ENCODE assay signal across 8 mouse cellular contexts in genomic region chr14:61686821-61687341, GRCm38 (mm10).
DNase-seq lines count a peak whose midpoint lies in the region; ATAC-seq and TF ChIP-seq lines count a peak whose summit lies in the region.

No protein-coding gene starts in this region.

- TF ChIP-seq POLR2A in MEL (IDR thresholded peaks at IDR 0.05; ENCODE audit: control insufficient read depth in 1 of 2, insufficient read depth in 1 of 2, low read depth in 1 of 2, low read length in 2 of 2, poor library complexity in 1 of 2), result no peak

- peaks cover 0 to 9% of the 10 kb centered on the region in 2 experiments; a peak in 2 of 4 replicates for H3K36me3 ChIP-seq in MEL (ENCODE audit: control insufficient read depth in 1 of 2, insufficient read depth in 2 of 2, low read length in 2 of 2)
- no peaks in the 10 kb centered on the region for H3K36me3 ChIP-seq in embryonic facial prominence, embryonic 12.5 days
- no peaks in the 10 kb centered on the region for H3K36me3 ChIP-seq in heart, embryonic 15.5 days
- no peaks in the 10 kb centered on the region for H3K36me3 ChIP-seq in midbrain, embryonic 11.5 days (ENCODE audit: control insufficient read depth, insufficient read depth, low read length)

- TF ChIP-seq CTCF in MEL (IDR thresholded peaks at IDR 0.05 in 2 of 3, conservative IDR thresholded peaks at IDR 0.05 in 1 of 3; ENCODE audit: control insufficient read depth in 1 of 3, insufficient read depth in 1 of 3, low read depth in 2 of 3, low read length in 3 of 3, poor library complexity in 1 of 3, severe bottlenecking in 1 of 3), result no peak

- H3K27ac ChIP-seq in MEL (ENCODE audit: control insufficient read depth, low read depth, low read length), result no peak overlapping the region
- no peak overlapping the region for H3K27ac ChIP-seq in embryonic facial prominence, embryonic 12.5 days
- no peak overlapping the region for H3K27ac ChIP-seq in heart, embryonic 15.5 days
- H3K27ac ChIP-seq in midbrain, embryonic 11.5 days (ENCODE audit: low read depth, low read length), result no peak overlapping the region

- TF ChIP-seq EP300 in MEL (IDR thresholded peaks at IDR 0.05; ENCODE audit: low read depth in 1 of 2, low read length in 2 of 2), result no peak

- no peak for ATAC-seq in embryonic facial prominence, embryonic 12.5 days (ENCODE audit: insufficient number of reproducible peaks, insufficient read depth, low FRiP score, low TSS enrichment)
- ATAC-seq in heart, embryonic 15.5 days (replicated peaks; ENCODE audit: insufficient number of reproducible peaks, insufficient read depth, low FRiP score, low read depth), result no peak
- ATAC-seq in midbrain, embryonic 11.5 days (ENCODE audit: low FRiP score), result no peak

- TF ChIP-seq RAD21 in MEL (IDR thresholded peaks at IDR 0.05; ENCODE audit: low read depth, low read length), result no peak

- H3K4me3 ChIP-seq in MEL (ENCODE audit: control insufficient read depth in 1 of 2, insufficient read depth in 1 of 2, low read depth in 2 of 2, low read length in 2 of 2), result peak overlapping the region; percentile 68 to 72
- peak overlapping the region; percentile 36 for H3K4me3 ChIP-seq in embryonic facial prominence, embryonic 12.5 days
- peak overlapping the region; percentile 47 for H3K4me3 ChIP-seq in heart, embryonic 15.5 days
- H3K4me3 ChIP-seq in midbrain, embryonic 11.5 days (ENCODE audit: low read depth, low read length), result peak overlapping the region; percentile 29

- H3K9me3 ChIP-seq in MEL (replicated peaks; ENCODE audit: insufficient read depth, low read length), result no peaks in the 10 kb centered on the region
- no peaks in the 10 kb centered on the region for H3K9me3 ChIP-seq in embryonic facial prominence, embryonic 12.5 days
- H3K9me3 ChIP-seq in heart, embryonic 15.5 days (replicated peaks), result no peaks in the 10 kb centered on the region
- H3K9me3 ChIP-seq in midbrain, embryonic 11.5 days (ENCODE audit: control insufficient read depth, low read length), result no peaks in the 10 kb centered on the region

- peak overlapping the region; percentile 72 for H3K9ac ChIP-seq in MEL (ENCODE audit: control insufficient read depth, low read depth, low read length, poor library complexity, severe bottlenecking)
- H3K9ac ChIP-seq in embryonic facial prominence, embryonic 12.5 days, result peak overlapping the region; percentile 22
- H3K9ac ChIP-seq in heart, embryonic 15.5 days, result 0 out of 2 replicates have a peak overlapping the region, but pooled peaks have one; percentile 16
- H3K9ac ChIP-seq in midbrain, embryonic 11.5 days (ENCODE audit: low read length), result 0 out of 2 replicates have a peak overlapping the region, but pooled peaks have one; percentile 9

- peak overlapping the region; percentile 68 for H3K4me2 ChIP-seq in embryonic facial prominence, embryonic 12.5 days (replicated peaks)
- H3K4me2 ChIP-seq in heart, embryonic 15.5 days, result peak overlapping the region; percentile 79
- peak overlapping the region; percentile 59 for H3K4me2 ChIP-seq in midbrain, embryonic 11.5 days

- no peaks in the 10 kb centered on the region for H3K27me3 ChIP-seq in MEL (ENCODE audit: control insufficient read depth in 1 of 2, insufficient read depth in 2 of 2, low read length in 2 of 2)
- H3K27me3 ChIP-seq in embryonic facial prominence, embryonic 12.5 days, result peaks cover 49% of the 10 kb centered on the region
- peaks cover 45% of the 10 kb centered on the region for H3K27me3 ChIP-seq in heart, embryonic 15.5 days
- peaks cover 74% of the 10 kb centered on the region for H3K27me3 ChIP-seq in midbrain, embryonic 11.5 days (ENCODE audit: control insufficient read depth, insufficient read depth, low read length)

- WGBS in embryonic facial prominence, embryonic 12.5 days, result under 1% methylated on average over 33 of the region's 33 CpGs
- WGBS in heart, embryonic 15.5 days, result under 1% methylated on average over 33 of the region's 33 CpGs
- under 1% methylated on average over 33 of the region's 33 CpGs for WGBS in midbrain, embryonic 11.5 days

- H3K4me1 ChIP-seq in MEL (ENCODE audit: control insufficient read depth in 1 of 2, insufficient read depth in 2 of 2, low read length in 2 of 2), result peaks cover 0 to 16% of the 10 kb centered on the region in 2 experiments; a peak in 2 of 4 replicates
- H3K4me1 ChIP-seq in embryonic facial prominence, embryonic 12.5 days, result peaks cover 37% of the 10 kb centered on the region; the same call in 1 of the 2 replicates
- peaks cover 55% of the 10 kb centered on the region for H3K4me1 ChIP-seq in heart, embryonic 15.5 days (replicated peaks)
- H3K4me1 ChIP-seq in midbrain, embryonic 11.5 days (ENCODE audit: control insufficient read depth, insufficient read depth, low read length), result peaks cover 25% of the 10 kb centered on the region

- DNase-seq in A20 (ENCODE audit: low read depth, low spot score) (peak; percentile 83), MEL (ENCODE audit: low read depth, low spot score) (peak; percentile 57)
- peak; percentile 46 for DNase-seq in kidney, postnatal 14 days
- DNase-seq in midbrain, embryonic 11.5 days (ENCODE audit: low spot score, missing footprints), result peak; percentile 97
- peak; percentile 12 to 31 for DNase-seq in thymus, adult 18-20 months
- DNase-seq in left cerebral cortex, adult 11 months (ENCODE audit: low spot score), result no peak

- H3K79me2 ChIP-seq in MEL (ENCODE audit: control insufficient read depth, insufficient read depth, low read length, poor library complexity), result peaks cover 11% of the 10 kb centered on the region; the same call in 1 of the 2 replicates

TF ChIP-seq in MEL, 35 proteins besides CTCF, POLR2A, EP300 and RAD21:
- TF ChIP-seq E2F4 (IDR thresholded peaks at IDR 0.05; ENCODE audit: borderline replicate concordance, low read depth, low read length), result no peak
- TF ChIP-seq NRF1 (IDR thresholded peaks at IDR 0.05; ENCODE audit: insufficient read depth, low read depth, low read length, poor library complexity, severe bottlenecking), result peak; percentile 48
- TF ChIP-seq BHLHE40 (IDR thresholded peaks at IDR 0.05; ENCODE audit: borderline replicate concordance, low read depth, low read length), result no peak
- 0 out of 2 replicates have a peak, but pooled peaks have one; percentile 22 for TF ChIP-seq MAZ (IDR thresholded peaks at IDR 0.05; ENCODE audit: low read depth, low read length)
- TF ChIP-seq RCOR1 (IDR thresholded peaks at IDR 0.05; ENCODE audit: low read depth, low read length), result no peak

Comparison
In these comparisons a context has a peak if more than half of its experiments do, and no peak if none do; other contexts are left out.
1. H3K9ac ChIP-seq: peak in every context shown above with its lines; median percentile 72 in MEL; 22 in embryonic facial prominence, embryonic 12.5 days; 16 in heart, embryonic 15.5 days; 9 in midbrain, embryonic 11.5 days.